Mouse (Mus musculus) gonadal fat pad, adult 2 months (tissue): ENCODE data around the gene Pkdrej. TPM values are rescaled to one million over a fixed set of nuclear protein-coding genes. Genes with fewer than 3 reads are reported as not detected.
"Not testable (repeated sequence)": the region's sequence is repeated elsewhere in the genome, so short reads cannot be mapped to it uniquely, and the experiment has no call there.

Experiments used
- DNase-seq: peaks from one replicate; pipeline ENCODE4 v3.0.0-alpha.2; 2012; ENCODE audit warnings: low read depth
- polyA plus RNA-seq: library from polyadenylated mRNA; depleted of rRNA; stranded (reverse); fragments of >200 nt; gene quantifications from 2 replicates; pipeline ENCODE4 v1.2.3, GENCODE M21; 2012; rRNA removed

Gene Pkdrej
- polyA plus RNA-seq = 0.62 and 1.0 TPM in 2 replicates

- DNase-seq = no peak
Measured at GRCm38 (mm10) chr15:85821203-85822010, at the start of gene Pkdrej. Gene Pkdrej, minus strand, starts transcription at chr15:85821734.

GRCm38 (mm10) chr15:85867696-85868095 is 46.2 kb upstream of the Pkdrej start:
- DNase-seq = no peak

- DNase-seq = not testable (repeated sequence)
Measured at GRCm38 (mm10) chr15:85865913-85866312, 44.4 kb upstream of the Pkdrej start.

- peak; percentile 84 for DNase-seq
Measured at GRCm38 (mm10) chr15:85859490-85860031, 38.0 kb upstream of the Pkdrej start, which contains the start of gene Gtse1. Gene Gtse1, plus strand, starts transcription at chr15:85859745.

- DNase-seq = no peak
Measured at GRCm38 (mm10) chr15:85858980-85859489, 37.5 kb upstream of the Pkdrej start.

- no peak for DNase-seq
Measured at GRCm38 (mm10) chr15:85851656-85852392, 30.3 kb upstream of the Pkdrej start.

- no peak for DNase-seq
Measured at GRCm38 (mm10) chr15:85845071-85845470, 23.5 kb upstream of the Pkdrej start.

- no peak for DNase-seq
Measured at GRCm38 (mm10) chr15:85841796-85842360, 20.3 kb upstream of the Pkdrej start.

GRCm38 (mm10) chr15:85840983-85841382 is 19.4 kb upstream of the Pkdrej start:
- DNase-seq = no peak

GRCm38 (mm10) chr15:85836887-85837286 is 15.4 kb upstream of the Pkdrej start:
- DNase-seq = no peak

GRCm38 (mm10) chr15:85835335-85835734 is 13.8 kb upstream of the Pkdrej start:
- DNase-seq = no peak

GRCm38 (mm10) chr15:85832599-85832998 is 11.1 kb upstream of the Pkdrej start:
- DNase-seq = no peak

- no peak for DNase-seq
Measured at GRCm38 (mm10) chr15:85831954-85832590, 10.5 kb upstream of the Pkdrej start, which contains the start of gene Ttc38. Gene Ttc38, plus strand, starts transcription at chr15:85832306.

GRCm38 (mm10) chr15:85829470-85829869 is 7.9 kb upstream of the Pkdrej start:
- no peak for DNase-seq

GRCm38 (mm10) chr15:85828071-85828470 is 6.5 kb upstream of the Pkdrej start:
- no peak for DNase-seq

GRCm38 (mm10) chr15:85826676-85827075 is 5.1 kb upstream of the Pkdrej start:
- DNase-seq = no peak

- no peak for DNase-seq
Measured at GRCm38 (mm10) chr15:85822011-85822359, 451 bp upstream of the Pkdrej start.

GRCm38 (mm10) chr15:85813428-85813827 is 8.1 kb downstream of the Pkdrej start:
- no peak for DNase-seq

GRCm38 (mm10) chr15:85811535-85812277 is 9.8 kb downstream of the Pkdrej start, which contains the start of gene Cdpf1:
Gene Cdpf1, minus strand, starts transcription at chr15:85811697.
- peak; percentile 44 for DNase-seq

- no peak for DNase-seq
Measured at GRCm38 (mm10) chr15:85810806-85811521, 10.6 kb downstream of the Pkdrej start.
